Mouse (Mus musculus) skeletal muscle tissue, adult 2 months (tissue): ENCODE results near the gene S100a11.
"Not testable (repeated sequence)": the region's sequence is repeated elsewhere in the genome, so short reads cannot be mapped to it uniquely, and the experiment has no call there.

Source experiments
- DNase-seq: peaks from one replicate; pipeline ENCODE4 v3.0.0-alpha.2; 2012; ENCODE audit warnings: low read depth, low spot score

The S100a11 gene

GRCm38 (mm10) chr3:93520330-93521193, at the start of gene S100a11:
Gene S100a11 (plus strand): TSS chr3:93520488.
- peak; percentile 45 for DNase-seq

- DNase-seq = no peak
Observed at GRCm38 (mm10) chr3:93480053-93480452, 40.2 kb upstream of the S100a11 start.

- no peak for DNase-seq
Observed at GRCm38 (mm10) chr3:93481982-93482616, 38.2 kb upstream of the S100a11 start.

GRCm38 (mm10) chr3:93485611-93486010, 34.7 kb upstream of the S100a11 start:
- DNase-seq = no peak

GRCm38 (mm10) chr3:93488541-93488940, 31.7 kb upstream of the S100a11 start:
- no peak for DNase-seq

GRCm38 (mm10) chr3:93492176-93492575, 28.1 kb upstream of the S100a11 start:
- no peak for DNase-seq

GRCm38 (mm10) chr3:93493992-93494391, 26.3 kb upstream of the S100a11 start:
- DNase-seq = peak; percentile 54

- not testable (repeated sequence) for DNase-seq
Observed at GRCm38 (mm10) chr3:93494774-93495173, 25.5 kb upstream of the S100a11 start.

GRCm38 (mm10) chr3:93497131-93497530, 23.2 kb upstream of the S100a11 start:
- no peak for DNase-seq

- no peak for DNase-seq
Observed at GRCm38 (mm10) chr3:93499129-93499528, 21.2 kb upstream of the S100a11 start.

- DNase-seq = no peak
Observed at GRCm38 (mm10) chr3:93504536-93505189, 15.6 kb upstream of the S100a11 start.

GRCm38 (mm10) chr3:93505960-93506863, 14.1 kb upstream of the S100a11 start:
- DNase-seq = peak; percentile 31

GRCm38 (mm10) chr3:93506881-93507325, 13.4 kb upstream of the S100a11 start:
- DNase-seq = no peak

GRCm38 (mm10) chr3:93509301-93509700, 11.0 kb upstream of the S100a11 start:
- no peak for DNase-seq

- DNase-seq = no peak
Observed at GRCm38 (mm10) chr3:93511036-93511435, 9.3 kb upstream of the S100a11 start.

- DNase-seq = no peak
Observed at GRCm38 (mm10) chr3:93511801-93512200, 8.5 kb upstream of the S100a11 start.

- no peak for DNase-seq
Observed at GRCm38 (mm10) chr3:93512386-93513101, 7.7 kb upstream of the S100a11 start.

GRCm38 (mm10) chr3:93514628-93515027, 5.7 kb upstream of the S100a11 start:
- no peak for DNase-seq

- DNase-seq = no peak
Observed at GRCm38 (mm10) chr3:93517343-93517742, 2.9 kb upstream of the S100a11 start.

GRCm38 (mm10) chr3:93519856-93520329, 395 bp upstream of the S100a11 start:
- DNase-seq = no peak
